ENCODE assay signal across 16 mouse cellular contexts in genomic region chr1:93871594-93872105, GRCm38 (mm10). TPM values are rescaled to one million over a fixed set of nuclear protein-coding genes. Genes with fewer than 3 reads are reported as not detected.
"Had no signal": no experiment of that assay in that cellular context is flagged by ENCODE, and none has a peak within 500 bp of the region (broad histone marks: within the 10 kb centered on the region; RNA-seq: fewer than 3 reads in every experiment).

No protein-coding gene starts in this region.

RNA-seq across cellular contexts. Expression of gene Gal3st2, which starts 10.5 kb away (rescaled TPM):
- total RNA-seq: forebrain, postnatal 0 days; gastrocnemius, adult 2 months; gastrocnemius, postnatal 10 days; gastrocnemius, postnatal 25 days; layer of hippocampus, postnatal 25 days had no signal
- polyA plus RNA-seq: forebrain, postnatal 0 days; hindbrain, embryonic 11.5 days; hindbrain, embryonic 13.5 days; hindbrain, embryonic 15.5 days; inflammation-experienced regulatory T-cells, adult 6 months; limb, embryonic 10.5 days; liver, adult 2 months; liver, embryonic 12.5 days had no signal

RNA-seq across cellular contexts. Expression of gene Gal3st2b, which starts 46.5 kb away (rescaled TPM):
- total RNA-seq: forebrain, postnatal 0 days; gastrocnemius, postnatal 25 days; liver, adult 2 months had no signal
- polyA plus RNA-seq: forebrain, postnatal 0 days; heart, embryonic 11.5 days; heart, embryonic 13.5 days; hindbrain, embryonic 11.5 days; hindbrain, embryonic 13.5 days; hindbrain, embryonic 15.5 days; inflammation-experienced regulatory T-cells, adult 6 months; kidney, embryonic 15.5 days; limb, embryonic 10.5 days; limb, embryonic 12.5 days; liver, adult 2 months; liver, embryonic 12.5 days had no signal
